Mouse (Mus musculus): ENCODE results near the gene Cenpx. TPM values are rescaled to one million over a fixed set of nuclear protein-coding genes. Genes with fewer than 3 reads are reported as not detected.
"Not testable (repeated sequence)": the region's sequence is repeated elsewhere in the genome, so short reads cannot be mapped to it uniquely, and the experiment has no call there.

Cenpx gene
- polyA plus RNA-seq, 1 experiment = 109 TPM

DNA sequence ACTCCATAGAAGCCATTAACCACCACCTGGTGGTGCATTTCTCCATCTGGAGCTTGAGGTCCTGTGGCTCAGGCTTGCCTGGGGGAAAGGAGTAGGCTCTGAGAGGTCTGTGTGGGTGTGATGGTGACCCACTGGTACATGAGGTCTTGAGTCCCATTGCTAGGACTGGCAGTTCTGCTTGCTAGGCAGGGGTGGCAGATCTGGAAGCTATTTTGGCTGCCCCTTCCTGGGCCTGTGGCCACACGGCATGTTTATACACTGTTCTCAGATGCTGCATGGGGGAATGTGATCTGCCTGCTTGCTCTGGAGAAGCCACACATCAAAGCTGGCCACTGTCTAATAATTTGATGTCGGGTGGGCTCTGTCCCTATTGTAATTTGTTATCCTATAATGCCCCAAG lies 29.5 kb downstream of the Cenpx start:
- Histone ChIP-seq H3K4me3 (ENCODE audit: insufficient read depth, low read length) (no peak overlapping the region), H3K4me1 (ENCODE audit: control insufficient read depth, insufficient read depth, low read length) (peaks cover 15% of the 10 kb centered on the region), H3K27ac (ENCODE audit: insufficient read depth, low read depth, low read length) (no peak overlapping the region)
- TF ChIP-seq CTCF (IDR thresholded peaks at IDR 0.05; ENCODE audit: low read depth, low read length) (no peak), POLR2A (IDR thresholded peaks at IDR 0.05; ENCODE audit: borderline replicate concordance, low read depth, low read length) (no peak)

DNA sequence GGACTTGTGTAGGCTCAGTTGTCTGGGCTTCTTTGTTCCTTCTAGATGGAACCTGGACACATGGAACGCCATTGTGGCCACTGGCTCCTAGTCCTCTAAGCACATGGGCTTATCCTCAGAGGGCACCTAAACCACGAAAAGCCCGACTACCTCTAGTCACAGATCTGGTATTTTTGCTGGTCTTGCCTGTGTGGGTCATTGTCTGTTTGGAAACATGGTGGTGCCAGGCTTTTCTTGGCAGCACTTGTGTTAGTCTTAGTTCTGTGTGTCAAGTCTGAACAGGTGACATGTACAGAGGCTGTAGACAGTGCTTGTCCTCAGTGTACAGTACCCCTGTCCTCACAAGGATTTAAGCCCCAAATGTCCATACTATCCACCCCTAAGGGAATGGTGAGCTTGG lies 30.0 kb downstream of the Cenpx start:
- TF ChIP-seq CTCF (IDR thresholded peaks at IDR 0.05; ENCODE audit: low read depth, low read length) (no peak), POLR2A (IDR thresholded peaks at IDR 0.05; ENCODE audit: borderline replicate concordance, low read depth, low read length) (no peak)
- no peak overlapping the region for H3K4me3 ChIP-seq (ENCODE audit: insufficient read depth, low read length)
- H3K4me1 ChIP-seq (ENCODE audit: control insufficient read depth, insufficient read depth, low read length) = peaks cover 15% of the 10 kb centered on the region
- H3K27ac ChIP-seq (ENCODE audit: insufficient read depth, low read depth, low read length) = no peak overlapping the region

DNA sequence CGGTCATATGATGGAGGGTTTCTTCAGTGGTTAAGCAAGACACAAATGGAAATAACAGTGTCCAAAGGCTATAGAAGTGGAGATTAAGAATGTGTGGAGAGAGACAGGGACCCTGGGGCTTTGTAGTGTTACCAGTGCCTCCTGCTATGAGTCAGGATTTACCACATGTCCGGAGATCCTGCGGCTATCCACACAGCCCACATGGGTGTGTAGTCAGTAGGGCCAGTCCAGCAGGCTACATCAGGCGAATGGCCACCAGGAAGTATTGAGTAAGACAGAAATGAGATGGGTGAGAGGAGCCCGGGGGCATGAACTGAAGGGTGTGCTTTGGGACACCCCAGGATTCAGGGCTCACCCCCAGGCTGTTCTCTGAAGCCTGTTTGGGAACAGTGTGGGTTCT lies 30.9 kb downstream of the Cenpx start:
- H3K27ac ChIP-seq (ENCODE audit: insufficient read depth, low read depth, low read length) = no peak overlapping the region
- H3K4me3 ChIP-seq (ENCODE audit: insufficient read depth, low read length) = no peak overlapping the region
- TF ChIP-seq CTCF (IDR thresholded peaks at IDR 0.05; ENCODE audit: low read depth, low read length) (no peak), POLR2A (IDR thresholded peaks at IDR 0.05; ENCODE audit: borderline replicate concordance, low read depth, low read length) (no peak)
- peaks cover 15% of the 10 kb centered on the region for H3K4me1 ChIP-seq (ENCODE audit: control insufficient read depth, insufficient read depth, low read length)

DNA sequence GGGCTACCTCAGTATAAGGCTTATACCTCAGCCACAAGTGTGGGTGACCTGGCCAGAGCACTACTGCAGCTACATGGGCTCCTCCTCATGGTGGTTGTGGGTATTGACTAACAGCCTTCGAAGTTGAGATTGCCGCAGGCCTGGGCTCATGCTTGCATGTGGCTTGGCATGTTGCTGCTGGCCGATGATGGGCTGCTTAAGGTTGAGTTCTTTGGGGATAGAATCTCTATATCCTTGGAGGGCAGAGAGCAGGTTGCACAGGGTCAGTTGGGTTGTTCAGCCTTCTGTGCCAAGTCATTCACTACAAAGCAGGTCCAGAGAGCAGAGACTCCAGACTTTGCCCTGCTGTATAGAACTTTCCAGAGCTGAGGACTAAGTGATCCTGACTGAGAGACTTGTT lies 33.6 kb downstream of the Cenpx start:
- no peak for TF ChIP-seq POLR2A (IDR thresholded peaks at IDR 0.05; ENCODE audit: borderline replicate concordance, low read depth, low read length)
- no peak for TF ChIP-seq CTCF (IDR thresholded peaks at IDR 0.05; ENCODE audit: low read depth, low read length)
- H3K4me3 ChIP-seq (ENCODE audit: insufficient read depth, low read length) = no peak overlapping the region
- no peak overlapping the region for H3K27ac ChIP-seq (ENCODE audit: insufficient read depth, low read depth, low read length)
- H3K4me1 ChIP-seq (ENCODE audit: control insufficient read depth, insufficient read depth, low read length) = peaks cover 22% of the 10 kb centered on the region

DNA sequence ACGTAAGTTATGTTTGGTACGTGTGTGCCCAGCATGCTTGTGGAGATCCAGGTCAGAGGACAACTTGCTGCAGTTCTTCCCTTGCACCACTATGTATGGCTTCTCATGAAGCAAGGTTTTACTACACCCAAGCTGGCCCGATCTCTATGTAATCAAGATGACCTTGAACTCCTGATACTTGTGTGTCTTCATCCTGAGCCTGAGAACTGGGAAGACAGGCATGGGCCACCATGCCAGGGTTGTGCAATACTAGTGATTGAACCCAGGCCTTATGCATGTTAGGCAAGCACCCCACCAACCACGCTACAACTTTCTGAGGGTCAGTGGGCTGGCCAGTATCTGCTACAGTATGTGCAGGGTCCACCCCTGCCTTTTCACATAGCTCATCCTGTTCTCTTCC lies 36.6 kb downstream of the Cenpx start:
- peaks cover 20% of the 10 kb centered on the region for H3K4me1 ChIP-seq (ENCODE audit: control insufficient read depth, insufficient read depth, low read length)
- H3K4me3 ChIP-seq (ENCODE audit: insufficient read depth, low read length) = no peak overlapping the region
- H3K27ac ChIP-seq (ENCODE audit: insufficient read depth, low read depth, low read length) = no peak overlapping the region
- TF ChIP-seq CTCF (IDR thresholded peaks at IDR 0.05; ENCODE audit: low read depth, low read length) = no peak
- TF ChIP-seq POLR2A (IDR thresholded peaks at IDR 0.05; ENCODE audit: borderline replicate concordance, low read depth, low read length) = no peak

DNA sequence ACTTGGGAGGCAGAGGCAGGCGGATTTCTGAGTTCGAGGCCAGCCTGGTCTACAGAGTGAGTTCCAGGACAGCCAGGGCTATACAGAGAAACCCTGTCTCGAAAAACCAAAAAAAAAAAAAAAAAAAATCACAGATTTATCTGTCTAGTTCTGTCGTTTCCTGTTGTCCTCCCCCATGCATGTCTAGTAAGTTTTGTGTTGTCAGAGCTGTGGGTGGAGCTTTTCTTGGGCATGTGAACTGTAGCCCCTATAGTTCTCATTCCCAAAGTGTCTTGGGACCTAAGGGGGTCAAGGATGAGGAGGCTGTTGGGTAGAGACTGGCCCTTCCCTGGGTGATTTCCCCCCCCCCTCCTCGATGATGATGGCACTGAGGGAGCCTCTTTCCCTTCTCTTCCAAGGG lies 37.7 kb downstream of the Cenpx start:
- peaks cover 20% of the 10 kb centered on the region for H3K4me1 ChIP-seq (ENCODE audit: control insufficient read depth, insufficient read depth, low read length)
- not testable (repeated sequence) for H3K27ac ChIP-seq (ENCODE audit: insufficient read depth, low read depth, low read length); H3K4me3 ChIP-seq (ENCODE audit: insufficient read depth, low read length)

DNA sequence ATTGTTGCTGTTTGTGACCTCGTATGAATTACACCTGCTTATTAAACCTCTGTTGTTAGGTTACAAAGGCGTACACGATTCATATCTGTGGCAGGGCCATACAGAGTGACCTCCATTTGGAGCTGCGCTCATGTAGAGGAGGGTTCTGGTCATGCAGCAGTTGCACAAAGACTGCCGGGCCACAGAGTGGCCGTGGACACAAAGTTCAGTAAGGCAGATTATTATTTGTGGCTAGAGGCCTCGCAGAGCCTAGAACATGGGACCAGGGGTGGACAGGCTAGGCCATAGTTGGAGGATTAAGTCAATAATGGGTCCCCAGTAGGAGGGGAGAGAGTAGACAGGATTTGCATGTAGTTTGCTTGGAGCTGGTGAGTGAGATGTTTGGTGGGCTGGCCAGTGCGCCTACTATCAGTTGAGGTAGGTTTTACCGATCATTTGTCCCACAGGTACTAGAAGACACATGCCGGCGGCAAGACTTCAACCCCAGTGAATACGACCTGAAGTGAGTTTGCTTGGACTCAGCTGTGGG lies 39.9 kb downstream of the Cenpx start:
- Histone ChIP-seq H3K27ac (ENCODE audit: insufficient read depth, low read depth, low read length) (peak overlapping the region; percentile 81), H3K4me1 (ENCODE audit: control insufficient read depth, insufficient read depth, low read length) (peaks cover 20% of the 10 kb centered on the region), H3K4me3 (ENCODE audit: insufficient read depth, low read length) (peak overlapping the region; percentile 86)
- no peak for TF ChIP-seq POLR2A (IDR thresholded peaks at IDR 0.05; ENCODE audit: borderline replicate concordance, low read depth, low read length)
- TF ChIP-seq CTCF (IDR thresholded peaks at IDR 0.05; ENCODE audit: low read depth, low read length) = no peak

DNA sequence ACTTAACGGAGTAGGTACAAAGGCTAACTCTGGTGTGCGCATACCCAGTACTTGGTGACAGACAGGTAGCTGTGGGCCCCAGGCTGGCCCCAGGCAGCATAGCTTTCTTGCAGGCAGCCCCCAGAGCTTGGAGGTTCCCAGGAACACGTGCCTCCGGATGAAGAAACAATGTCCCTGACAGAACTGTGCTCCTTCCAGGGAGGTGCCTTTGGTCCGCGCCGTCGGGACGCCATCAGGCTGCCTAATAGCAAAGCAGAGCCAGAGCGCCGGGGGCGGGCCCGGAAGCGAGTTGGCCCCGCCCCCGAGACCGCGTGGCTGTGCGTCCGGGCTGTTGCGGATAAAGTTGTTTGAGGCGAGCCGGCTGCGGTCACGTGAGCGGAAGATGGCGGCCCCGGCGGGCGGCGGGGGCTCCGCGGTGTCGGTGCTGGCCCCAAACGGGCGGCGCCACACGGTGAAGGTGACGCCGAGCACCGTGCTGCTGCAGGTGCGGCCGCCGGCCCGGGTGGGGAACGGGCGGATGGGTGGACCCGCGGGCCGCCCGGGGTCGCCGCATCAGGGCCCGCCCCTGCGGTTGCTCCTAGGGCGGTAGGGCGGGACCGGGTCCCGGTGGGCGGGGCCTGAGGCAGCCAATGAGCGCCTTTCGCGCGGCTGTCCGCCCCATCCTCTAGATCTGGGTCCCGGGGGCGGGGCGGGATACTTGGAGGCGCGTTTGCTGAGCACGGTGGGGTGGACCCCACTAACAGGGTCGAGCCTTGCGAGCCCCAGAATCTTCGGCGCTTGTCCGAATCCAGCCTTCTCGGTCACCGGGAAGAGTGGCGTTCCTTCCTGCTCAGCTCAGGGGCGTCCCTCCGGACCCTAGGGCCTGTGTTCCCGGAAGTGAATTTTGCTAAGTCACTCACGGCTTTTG lies 40.6 kb downstream of the Cenpx start, which contains the start of gene Aspscr1:
Gene Aspscr1 (plus strand): TSS at position 287 of the 907 bp plus-strand sequence.
- Histone ChIP-seq H3K4me3 (ENCODE audit: insufficient read depth, low read length) (peak within 1 kb of the TSS; percentile 86), H3K4me1 (ENCODE audit: control insufficient read depth, insufficient read depth, low read length) (peaks cover 20% of the 10 kb centered on the region), H3K27ac (ENCODE audit: insufficient read depth, low read depth, low read length) (peak within 1 kb of the TSS; percentile 81)
- TF ChIP-seq POLR2A (IDR thresholded peaks at IDR 0.05; ENCODE audit: borderline replicate concordance, low read depth, low read length) = 0 out of 2 replicates have a peak, but pooled peaks have one; percentile 54
- TF ChIP-seq CTCF (IDR thresholded peaks at IDR 0.05; ENCODE audit: low read depth, low read length) = no peak

DNA sequence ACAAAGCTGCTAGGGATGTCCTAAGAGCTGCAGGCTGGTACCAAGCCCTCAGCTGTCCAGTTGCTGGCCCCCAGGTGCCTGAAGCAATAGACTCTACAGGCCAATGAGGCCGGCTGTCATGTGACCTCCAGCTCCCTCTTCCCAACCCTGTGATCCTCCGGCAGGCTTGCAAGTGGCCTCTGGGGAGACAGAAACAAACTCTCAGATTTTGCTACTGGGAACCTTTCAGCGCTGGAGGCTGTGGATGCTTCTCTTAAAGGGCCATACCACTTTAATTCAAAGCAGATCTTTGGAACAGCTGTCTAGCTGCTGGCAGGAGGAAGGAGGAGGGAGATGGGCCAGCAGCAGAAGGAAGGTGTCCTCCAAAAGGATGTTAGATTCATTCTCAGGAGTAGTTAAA lies 46.9 kb downstream of the Cenpx start:
- no peak overlapping the region for H3K27ac ChIP-seq (ENCODE audit: insufficient read depth, low read depth, low read length)
- no peak overlapping the region for H3K4me3 ChIP-seq (ENCODE audit: insufficient read depth, low read length)
- H3K4me1 ChIP-seq (ENCODE audit: control insufficient read depth, insufficient read depth, low read length) = no peaks in the 10 kb centered on the region
- TF ChIP-seq POLR2A (IDR thresholded peaks at IDR 0.05; ENCODE audit: borderline replicate concordance, low read depth, low read length) (no peak), CTCF (IDR thresholded peaks at IDR 0.05; ENCODE audit: low read depth, low read length) (no peak)

DNA sequence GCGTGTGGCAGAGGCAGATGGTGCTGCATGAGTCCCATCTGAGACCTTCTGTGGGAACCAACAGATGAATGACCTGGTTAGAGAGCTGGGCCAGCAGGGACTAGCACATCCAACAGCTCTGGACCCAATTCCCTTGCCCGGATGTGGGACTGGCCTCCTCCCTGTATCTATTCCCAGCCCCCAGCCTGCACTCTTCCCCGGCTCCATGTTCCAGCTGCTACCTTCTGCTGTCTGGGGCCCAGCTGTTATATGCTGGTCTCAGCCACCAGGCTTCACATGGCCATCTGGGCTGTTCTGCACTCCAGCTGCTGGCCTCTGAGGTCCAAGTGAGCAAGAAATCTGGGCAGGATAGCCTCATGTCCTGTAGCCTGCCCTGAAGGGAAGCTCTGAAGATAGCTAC lies 48.1 kb downstream of the Cenpx start:
- no peaks in the 10 kb centered on the region for H3K4me1 ChIP-seq (ENCODE audit: control insufficient read depth, insufficient read depth, low read length)
- H3K27ac ChIP-seq (ENCODE audit: insufficient read depth, low read depth, low read length) = no peak overlapping the region
- no peak for TF ChIP-seq POLR2A (IDR thresholded peaks at IDR 0.05; ENCODE audit: borderline replicate concordance, low read depth, low read length)
- no peak overlapping the region for H3K4me3 ChIP-seq (ENCODE audit: insufficient read depth, low read length)

All from bone marrow macrophage, adult 2 months (primary cell).